Mouse (Mus musculus): ENCODE measurements around the gene Iqck. TPM values are rescaled to one million over a fixed set of nuclear protein-coding genes. Genes with fewer than 3 reads are reported as not detected.

Iqck gene
- total RNA-seq, 2 experiments from 2014 or later = 0.59 to 0.63 TPM

DNA sequence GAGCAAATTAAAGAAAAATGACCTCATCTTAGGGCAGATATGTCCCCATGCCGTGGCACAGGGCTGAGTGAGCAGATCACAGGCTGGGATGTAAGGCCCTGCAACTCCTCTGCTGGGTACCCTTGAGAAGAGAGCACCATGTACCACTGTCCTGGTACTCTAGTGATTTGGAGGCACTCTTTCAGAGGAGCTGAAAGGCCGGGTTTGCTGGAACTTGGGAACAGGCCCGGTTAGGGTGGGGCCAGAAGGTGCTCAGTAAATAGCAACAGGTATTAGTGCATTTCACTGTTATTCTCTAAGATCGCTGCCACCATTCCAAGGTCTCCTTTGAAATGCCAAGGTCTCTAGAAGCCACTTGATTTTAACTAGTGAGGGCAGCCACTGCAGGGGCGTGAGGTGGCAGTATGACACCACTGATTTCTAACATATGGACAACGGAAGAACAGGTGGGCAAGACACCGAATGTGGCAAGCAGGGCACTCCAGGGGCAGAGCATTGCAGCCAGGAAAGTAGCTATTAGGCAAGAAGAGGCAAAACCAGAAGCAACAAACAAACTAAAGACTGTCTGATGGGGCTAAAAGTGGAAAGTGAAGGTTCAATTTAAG, 59.1 kb downstream of the Iqck start:
- no peak for DNase-seq

DNA sequence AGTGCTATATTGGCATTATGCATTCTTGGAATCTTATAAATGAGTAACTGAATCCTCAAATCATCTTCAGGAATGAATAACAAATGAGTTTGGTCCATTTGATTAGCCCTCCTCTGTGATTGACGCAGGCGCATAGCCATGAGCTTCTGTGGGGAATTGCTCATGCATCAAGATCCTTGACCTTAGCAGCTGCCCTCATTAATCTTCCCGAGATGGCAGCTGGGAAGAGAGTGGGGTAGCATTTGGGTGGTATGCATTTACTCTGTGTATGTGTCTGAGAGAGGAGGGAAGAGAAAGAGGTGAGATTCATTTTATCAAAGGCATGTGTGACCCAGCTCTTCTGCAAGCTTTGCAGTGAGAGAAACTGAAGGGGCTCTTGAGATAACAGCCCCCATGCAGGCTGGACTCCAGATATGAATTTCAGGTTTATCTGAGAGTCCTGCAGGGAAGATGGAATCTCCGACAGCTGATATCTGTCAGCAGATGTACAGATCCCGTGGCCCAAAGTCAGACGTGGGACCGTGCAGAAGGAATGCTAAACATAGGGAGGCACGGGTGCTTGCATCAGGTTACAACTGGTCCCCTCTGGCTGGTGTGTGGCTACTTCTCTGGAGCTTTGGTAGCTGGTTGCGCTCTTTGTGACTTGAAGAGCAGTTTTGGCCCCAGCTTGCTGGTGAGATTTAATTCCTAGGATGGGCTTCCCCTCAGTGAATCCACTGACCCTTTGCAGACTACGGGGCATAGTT, 63.9 kb downstream of the Iqck start:
- DNase-seq = no peak

DNA sequence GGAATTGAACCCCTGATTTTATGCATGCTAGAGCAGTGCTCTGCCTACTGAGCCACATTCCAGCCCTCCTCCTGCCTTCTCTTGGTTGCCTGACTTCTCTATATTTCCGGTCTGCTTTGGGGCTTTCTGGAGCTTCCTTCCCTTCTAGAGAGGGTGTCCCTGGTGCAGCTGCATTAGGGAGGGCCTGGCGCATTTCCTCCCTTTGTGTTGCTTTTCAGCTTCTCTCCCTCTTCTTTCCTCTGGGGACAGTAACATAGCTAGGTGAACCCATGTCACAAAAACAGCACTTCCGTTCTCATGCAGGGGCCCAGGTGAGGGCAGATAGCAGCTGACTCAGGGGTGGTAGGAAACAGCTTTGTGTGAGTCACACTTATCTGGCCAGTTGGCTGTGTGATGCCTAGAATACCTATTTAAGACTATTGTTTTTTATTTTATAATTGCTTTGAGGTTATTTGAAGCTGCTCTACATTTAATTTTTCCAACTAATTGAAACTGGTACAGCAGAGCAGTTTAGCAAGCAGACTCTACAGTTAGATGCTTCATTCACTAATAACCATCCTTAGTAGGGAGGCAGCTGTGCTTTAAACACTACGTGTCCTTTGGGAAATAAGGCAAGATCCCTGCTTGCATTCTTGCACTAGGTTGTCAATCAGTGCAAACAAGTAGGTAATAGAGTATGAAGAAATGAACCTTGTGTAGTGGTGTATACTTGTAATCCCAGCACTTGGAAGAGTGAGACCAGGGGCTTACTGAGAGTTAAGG, 67.1 kb downstream of the Iqck start:
- DNase-seq = no peak

DNA sequence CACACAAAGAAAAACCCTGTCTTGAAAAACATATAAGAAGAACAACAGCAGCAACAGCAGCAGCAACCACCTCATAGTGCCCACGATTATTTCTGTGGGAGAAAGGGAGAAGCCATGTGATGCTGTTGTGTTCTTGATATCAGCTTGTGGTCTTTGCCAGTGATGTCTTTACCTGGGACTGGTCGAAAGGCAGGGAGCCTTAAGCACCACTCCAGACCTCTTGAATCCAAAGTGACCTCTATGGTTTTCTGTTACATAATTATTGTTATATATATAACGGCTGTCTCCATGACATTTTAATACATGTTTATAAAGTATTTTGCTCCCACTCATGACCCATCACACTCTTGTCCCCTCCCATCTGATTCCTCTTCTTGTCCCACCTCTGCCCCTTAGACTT, 70.0 kb downstream of the Iqck start:
- no peak for DNase-seq

DNA sequence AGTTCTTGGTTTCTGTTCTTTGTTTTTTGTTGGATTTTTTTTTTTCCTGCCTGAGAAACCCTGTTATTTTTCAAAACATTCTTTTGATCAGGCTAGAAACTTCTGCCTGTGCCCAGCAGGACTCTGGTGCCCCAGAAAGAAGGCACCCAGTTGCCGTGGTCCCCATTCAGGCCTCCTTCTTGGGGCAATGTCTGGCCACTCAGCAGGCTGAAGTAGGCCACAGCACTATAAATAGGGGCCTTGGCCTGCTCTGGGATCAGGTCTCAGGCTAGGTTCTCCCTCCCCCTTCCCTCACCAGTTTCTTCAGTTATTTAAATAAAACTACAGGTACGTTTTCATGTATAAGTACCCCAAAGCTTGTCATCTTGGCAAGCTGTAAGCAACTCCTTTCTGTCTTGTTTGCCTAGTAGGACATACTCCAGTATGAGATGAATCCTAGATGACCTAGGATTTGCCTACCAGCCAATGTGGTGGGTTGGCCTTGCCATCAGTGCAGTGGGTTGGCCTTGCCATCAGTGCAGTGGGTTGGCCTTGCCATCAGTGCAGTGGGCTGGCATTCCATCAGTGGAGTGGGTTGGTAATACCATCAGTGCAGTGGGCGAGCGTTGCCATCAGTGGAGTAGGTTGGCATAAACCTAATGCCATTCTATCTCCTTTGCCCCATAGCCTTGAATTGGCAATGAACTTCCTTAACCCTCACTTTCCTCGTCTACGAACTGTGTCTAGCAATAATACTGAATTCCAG, 71.1 kb downstream of the Iqck start:
- DNase-seq = no peak

DNA sequence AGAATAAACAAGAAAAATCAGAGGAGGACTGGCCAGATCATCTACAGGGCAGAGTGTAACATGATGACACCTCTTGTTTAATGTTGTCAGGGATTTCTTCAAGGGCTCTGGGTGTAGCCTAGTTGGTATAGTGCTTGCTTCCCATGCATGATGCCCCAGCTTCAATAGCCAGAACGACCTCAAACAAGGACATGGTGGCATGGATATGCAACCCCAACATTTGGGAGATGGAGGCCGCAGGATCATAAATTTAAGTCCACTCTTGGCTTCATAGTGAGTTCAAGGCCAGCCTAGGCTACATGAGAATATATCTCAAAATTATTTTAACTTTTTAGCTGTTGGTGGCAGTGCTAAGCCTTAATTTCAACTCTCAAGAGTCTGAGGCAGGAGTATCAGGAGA, 71.7 kb downstream of the Iqck start:
- DNase-seq = no peak

DNA sequence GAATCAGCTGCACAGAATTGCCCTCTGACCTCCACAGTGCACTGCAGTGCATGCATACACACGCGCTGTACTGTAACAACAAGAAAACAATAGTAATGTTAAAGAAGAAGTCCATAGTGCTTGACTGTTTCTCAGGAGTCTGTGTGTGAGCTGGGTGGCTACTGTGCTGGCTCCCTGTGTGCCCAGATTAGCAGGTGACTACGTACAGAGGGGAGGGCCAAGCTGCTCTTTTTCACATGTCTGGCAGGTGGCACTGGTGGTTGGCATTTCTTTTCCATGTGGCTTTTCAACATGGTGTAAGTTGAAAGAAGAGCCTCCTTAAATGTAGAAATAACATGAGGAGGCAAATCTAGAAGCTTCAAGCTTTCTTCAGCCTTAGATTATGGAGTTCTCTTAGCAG, 72.8 kb downstream of the Iqck start:
- DNase-seq = no peak

DNA sequence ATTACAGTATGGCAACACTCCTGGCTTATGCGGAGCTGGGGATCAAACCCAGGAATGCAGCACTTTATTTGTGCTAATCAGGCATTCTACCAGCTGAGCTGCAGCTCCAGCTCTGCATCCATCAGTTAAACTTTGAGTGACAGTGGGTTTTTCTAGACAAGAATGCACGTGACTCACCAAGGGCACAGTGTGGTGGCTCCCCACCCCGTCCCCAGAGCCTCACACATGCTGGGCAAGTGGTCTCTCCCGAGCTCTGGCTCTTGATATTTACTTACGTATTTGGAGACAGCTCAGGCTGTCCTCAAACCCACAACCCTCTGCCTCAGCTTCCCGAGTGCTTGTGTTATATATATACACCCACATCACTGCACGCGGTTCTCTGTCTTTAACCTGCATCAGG, 73.4 kb downstream of the Iqck start:
- no peak for DNase-seq

DNA sequence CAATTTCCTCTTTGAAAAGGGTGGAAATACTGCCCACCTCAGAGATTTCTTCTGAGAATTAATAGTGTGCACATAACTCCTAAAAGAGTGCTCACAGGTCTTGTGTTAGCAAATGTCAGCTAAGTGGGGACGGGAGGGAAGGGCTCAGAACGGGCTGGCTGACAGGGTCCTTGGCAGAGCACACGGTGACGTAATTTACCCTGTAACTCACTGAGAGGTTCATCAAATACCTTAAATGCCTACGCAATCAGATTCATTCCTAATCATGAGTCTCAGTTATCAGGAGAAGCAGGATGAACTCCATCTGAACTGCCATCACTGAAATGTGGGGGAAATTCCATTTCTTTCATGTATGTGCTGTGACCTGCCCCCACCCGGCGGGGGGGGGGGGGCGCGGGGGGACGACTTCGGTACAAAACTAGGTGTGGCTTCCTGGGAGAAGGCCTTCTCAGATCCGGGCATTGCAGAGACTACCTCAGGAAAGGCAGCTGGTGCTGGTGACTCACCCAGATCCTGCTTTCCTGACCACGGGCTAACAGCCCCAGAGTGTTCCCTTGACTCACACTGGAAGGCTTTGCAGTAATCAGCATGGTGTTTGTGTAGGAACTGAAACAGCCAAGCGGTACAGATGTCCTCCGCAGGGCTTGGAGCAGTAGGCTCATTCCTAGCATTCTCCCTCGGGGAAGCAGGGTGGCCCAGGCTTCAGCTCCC, 74.2 kb downstream of the Iqck start:
- DNase-seq = peak; percentile 25

DNA sequence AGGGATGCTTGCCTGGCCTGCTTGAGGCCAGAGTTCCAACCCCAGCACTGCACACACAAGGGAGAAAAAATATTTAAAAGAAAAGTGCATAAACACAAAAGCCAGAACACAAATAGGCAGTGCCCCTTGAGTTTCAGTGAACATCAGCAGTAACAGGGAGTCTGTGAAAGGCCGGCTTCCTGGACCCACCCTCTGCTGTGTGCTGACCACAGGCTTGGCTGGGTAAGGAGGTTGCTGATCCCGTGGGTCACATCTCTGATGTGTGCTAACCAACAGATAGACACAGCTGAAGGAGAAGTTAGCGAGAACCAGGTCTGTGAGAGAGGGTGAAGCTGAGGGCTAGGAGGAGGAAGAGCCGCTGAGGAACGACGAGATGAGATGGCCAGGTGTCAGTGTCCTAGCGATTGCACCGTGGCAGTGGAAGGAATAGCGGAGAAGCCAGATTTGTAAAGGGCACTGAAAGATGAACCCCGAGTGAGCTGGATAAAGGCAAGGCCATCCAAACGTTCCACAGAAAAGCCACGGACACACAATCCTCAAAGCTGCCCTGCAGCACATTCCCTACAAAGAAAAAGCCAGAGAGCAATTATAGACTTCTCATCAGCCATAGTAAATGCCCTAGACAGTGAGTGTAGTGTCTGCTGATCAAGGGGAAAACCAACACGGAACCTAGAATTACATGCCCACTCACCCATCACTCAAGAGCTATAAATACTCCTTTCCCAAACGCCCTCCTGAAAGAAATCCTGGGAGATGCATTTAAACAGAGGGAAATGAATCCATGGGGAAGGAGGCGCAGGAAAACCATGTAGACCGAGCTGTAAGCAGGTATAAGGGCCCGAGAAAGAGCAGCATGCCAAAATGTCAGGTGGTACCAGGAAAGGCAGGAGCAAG, 76.2 kb downstream of the Iqck start:
- no peak for DNase-seq

DNA sequence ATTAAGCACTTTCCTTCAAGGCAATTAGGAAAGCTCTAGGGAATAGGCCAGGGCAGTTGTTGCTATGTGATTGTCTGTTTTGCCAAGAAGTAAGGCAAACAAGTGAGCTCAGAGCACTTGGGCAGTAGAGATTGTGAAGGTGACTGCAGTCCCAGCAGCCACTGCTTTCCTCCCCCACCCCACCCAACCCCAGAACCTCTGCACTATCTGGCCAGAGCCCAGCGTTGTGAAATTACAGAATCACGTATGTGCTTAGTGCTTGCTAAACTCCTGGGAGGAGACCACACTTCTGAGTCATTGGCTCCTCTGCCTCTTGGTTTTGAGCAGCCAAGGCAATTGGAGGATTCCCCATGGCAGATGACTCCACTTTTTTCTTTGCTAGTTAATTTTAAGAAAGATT, 79.8 kb downstream of the Iqck start:
- peak; percentile 33 for DNase-seq

DNA sequence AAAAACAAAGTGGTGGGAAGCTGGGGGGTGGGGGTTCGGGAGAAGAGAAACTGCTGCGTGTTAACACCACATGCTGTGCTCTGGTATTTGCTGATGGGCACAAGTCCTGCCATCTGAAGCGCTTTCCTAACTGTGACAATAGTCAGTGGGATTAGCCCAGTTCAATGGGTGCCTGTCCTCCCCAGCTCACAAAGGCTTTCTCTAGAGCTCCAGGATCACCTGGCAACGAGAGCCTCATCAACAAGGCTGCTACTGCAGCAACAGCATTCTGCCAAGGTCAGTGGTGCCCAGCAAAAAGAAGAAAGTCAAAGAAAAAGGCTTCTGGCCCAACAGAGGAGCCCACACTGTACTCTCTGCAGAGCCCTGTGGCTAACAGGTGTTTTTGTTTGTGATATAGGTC, 81.3 kb downstream of the Iqck start:
- DNase-seq = no peak

DNA sequence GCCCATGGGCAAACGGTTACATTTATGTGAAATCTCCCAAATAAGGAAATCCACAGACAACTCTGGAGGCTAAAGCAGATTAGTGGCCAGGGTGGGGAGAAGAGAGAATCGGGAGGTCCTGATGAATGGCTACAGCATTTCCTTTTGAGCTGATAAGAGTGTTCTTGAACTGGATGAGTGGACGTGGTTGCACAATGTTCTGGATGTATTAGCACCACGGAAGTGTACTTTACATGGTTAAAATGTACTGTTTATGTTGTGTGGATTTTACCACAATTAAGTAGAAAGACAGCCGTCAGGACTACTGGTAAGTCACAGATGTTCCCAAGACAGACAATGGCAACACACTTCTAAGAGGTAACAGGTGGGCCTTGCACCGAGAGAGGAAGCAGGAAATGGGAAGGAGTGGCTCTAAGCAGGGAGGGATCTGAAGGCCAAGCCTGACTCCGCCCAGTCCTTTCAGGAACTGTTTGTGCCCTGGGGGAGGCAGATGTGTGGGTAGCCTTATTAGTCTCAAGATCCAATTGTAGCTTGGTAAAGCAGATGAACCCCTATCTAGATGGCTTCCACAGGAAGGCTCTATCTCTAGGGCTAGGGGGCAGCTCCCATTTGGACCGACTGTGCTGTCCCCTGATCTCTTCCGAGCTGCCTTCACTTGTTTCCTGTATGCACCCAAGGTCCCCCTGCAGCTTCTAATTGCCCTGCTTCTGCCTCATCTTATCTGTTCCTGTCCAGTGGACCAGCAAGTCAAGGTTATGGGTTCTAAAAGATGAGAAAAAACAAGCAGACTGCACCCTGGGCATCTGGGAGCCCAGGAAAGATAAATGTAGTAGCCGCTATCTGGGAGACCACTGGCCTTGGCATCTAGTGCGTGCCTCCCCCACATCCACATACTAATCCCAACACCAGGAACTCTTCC, 82.2 kb downstream of the Iqck start:
- no peak for DNase-seq

DNA sequence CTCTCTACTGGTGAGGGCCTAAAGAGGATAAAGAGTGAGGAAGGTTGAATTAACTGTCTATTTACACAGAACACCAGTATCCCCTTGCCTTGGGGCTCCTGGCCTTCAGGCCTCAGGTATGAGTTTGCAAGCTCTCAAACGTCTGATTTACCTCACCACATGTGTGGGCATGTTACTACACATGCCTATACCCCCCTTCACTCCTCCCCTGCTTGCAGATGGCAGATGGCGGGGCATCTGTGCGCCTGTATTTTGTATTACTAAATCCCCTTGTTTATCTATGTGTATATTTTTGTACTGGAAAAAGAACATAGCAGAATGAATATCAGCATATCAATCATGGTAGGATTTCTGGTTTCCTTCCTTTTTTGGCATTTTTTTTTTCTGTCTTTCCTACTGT, 86.7 kb downstream of the Iqck start:
- DNase-seq = no peak

DNA sequence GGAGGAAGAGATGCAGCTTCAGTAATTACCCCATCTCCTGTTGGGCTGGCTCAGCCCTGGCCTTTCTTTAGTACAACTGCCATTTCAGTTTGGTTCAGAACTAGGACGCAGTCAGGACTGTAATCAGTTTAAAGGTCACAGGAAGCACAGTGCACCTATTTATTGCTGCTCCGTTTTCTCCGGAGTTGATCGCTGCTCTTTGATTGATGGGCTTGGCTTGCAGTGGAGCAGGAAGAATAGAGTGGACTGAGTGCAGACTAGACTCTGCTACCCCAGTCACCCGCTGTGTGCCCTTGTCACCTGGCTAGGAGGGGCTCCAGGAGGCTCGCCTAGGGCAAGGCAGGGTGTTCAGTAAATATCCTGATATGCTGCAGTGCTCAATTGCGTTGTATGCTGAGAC, 87.6 kb downstream of the Iqck start:
- DNase-seq = no peak

DNA sequence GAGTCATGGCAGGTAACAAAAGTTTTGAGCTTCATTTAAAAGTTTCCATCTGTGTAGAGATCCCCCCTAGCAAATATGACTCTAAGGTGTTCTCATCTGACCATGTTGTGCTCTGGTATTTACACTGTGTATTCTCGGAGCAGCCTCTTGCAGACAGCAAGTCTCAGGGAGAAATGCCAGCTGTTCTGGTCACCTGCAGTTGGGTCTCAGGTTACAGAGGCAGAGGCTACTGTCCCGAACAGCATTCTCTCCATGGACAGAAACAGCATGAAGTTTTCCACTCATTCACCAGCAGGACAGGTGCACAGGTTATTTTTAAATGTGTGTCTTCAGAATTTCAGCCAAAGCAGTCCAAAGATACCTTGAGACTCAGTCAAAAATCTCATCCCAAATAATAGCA, 89.3 kb downstream of the Iqck start:
- DNase-seq = no peak

DNA sequence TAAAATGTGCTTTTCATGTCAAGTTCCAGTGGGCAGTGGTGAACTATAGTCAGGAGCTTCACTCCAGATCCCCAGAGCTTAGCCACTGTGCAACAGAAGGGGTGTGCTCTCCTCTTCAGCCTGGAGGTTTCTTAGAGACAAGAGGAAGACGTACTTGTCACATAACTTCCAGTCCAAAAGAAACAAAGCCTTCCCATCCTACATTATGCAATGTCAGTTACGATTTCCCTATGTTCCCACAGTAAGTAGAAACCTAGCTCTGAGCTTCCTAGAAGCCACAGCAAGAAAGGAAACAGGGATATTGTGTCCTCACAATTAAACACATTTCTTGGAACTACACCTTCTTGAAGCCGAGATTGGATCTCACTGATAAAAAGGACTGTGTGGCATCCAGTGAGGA, 91.7 kb downstream of the Iqck start:
- no peak for DNase-seq

DNA sequence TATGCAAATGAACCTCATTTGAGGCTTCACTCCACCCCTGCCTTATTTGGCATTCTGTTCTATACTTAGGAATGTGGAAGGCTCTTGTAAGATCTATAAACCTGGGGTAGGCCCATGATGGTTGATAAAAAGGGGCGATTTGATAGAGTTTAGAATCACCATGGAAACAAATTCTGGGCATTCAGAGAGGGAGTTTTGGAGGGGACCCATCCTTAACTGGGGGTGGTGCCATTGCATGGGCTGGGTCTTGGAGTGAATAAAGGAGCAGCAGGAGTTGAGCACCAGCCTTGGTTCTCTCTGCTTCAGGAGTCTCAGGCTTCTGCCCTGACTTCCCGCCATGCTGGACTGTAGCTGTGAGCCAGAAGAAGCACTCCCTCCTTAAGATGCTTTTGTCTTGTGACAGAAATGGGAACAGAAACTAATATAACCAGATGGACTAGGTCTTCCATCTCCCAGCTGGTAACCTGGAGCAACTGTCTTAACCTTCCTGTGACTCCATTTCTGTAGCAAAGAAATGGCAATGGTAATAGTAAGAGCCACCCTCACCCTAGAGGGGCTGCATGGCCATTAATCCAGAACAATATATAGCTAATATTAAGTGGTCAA, 93.2 kb downstream of the Iqck start:
- DNase-seq = no peak

DNA sequence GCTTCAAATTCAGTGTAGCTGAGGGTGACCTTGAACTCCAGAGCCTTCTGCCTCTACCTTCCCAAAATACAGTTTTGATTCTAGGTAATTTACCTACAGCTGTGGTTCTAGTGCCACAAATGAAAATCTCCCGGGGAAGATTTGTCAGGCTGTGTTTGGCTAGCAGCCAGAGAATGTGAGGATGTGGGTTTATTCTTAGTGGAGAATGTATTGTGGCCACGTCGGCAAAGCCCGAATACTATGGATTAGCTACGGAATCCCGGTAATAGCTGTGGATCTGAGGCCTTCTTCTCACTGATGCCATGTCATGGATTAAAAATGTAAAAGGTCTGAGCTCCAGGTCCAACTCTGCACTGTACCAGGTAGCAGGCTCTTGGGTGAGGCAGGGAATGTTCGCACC, 94.2 kb downstream of the Iqck start:
- DNase-seq = no peak

Measured in gastrocnemius, postnatal 10 days (tissue).